Mouse (Mus musculus) erythroblast, embryonic 14.5 days (primary cell): ENCODE measurements around the gene Sirpa.

Source experiments
- GATA1 ChIP-seq: IDR thresholded peaks from 2 replicates; pipeline ENCODE4 v1.6.1; 2012; ENCODE audit warnings: low read length, inconsistent platforms, mixed read lengths
- TAL1 ChIP-seq: IDR thresholded peaks from 3 replicates; pipeline ENCODE4 v1.6.1; 2012; ENCODE audit warnings: low read length, inconsistent platforms, mixed read lengths

GRCm38 (mm10) chr2:129574395-129575046, 18.1 kb upstream of the Sirpa start:
- TF ChIP-seq GATA1 = no peak
- no peak for TF ChIP-seq TAL1
